Mouse (Mus musculus) bone marrow, adult 2 months (tissue): ENCODE measurements around the gene Slc24a4.

Experiments used
- CTCF ChIP-seq: fragments of 200-500 bp; IDR thresholded peaks from 2 replicates; pipeline ENCODE4 v1.5.1; 2011; ENCODE audit warnings: low read length, control low read depth; ENCODE audit not compliant: control insufficient read depth, insufficient read depth
- POLR2A ChIP-seq: fragments of 200-500 bp; IDR thresholded peaks from 2 replicates; pipeline ENCODE4 v1.6.1; 2011; ENCODE audit warnings: low read depth, mild to moderate bottlenecking, control low read depth, low read length, borderline replicate concordance; ENCODE audit not compliant: control insufficient read depth

DNA sequence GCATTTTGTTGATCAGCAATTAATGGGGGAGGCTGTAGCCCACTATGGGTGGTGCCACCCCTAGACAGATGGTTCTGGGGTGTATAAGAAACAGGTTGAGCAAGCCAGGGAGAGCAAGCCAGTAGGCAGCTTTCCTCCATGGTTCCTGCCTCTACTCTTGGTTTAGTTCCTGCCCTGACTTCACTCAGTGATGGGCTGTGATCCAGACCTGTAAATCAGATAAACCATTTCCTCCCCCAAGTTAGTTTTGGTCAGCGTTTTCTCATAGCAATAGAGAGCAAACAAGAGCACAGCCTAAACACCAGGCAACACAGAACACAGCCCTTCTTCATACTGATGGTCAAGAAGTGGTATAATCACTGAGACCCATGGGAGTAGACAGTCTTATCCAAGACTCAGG is 173.1 kb downstream of the Slc24a4 start:
- TF ChIP-seq CTCF (no peak), POLR2A (no peak)
